Mouse (Mus musculus) myocyte (in vitro differentiated cells): ENCODE measurements around the gene Arhgdia. TPM values are rescaled to one million over a fixed set of nuclear protein-coding genes. Genes with fewer than 3 reads are reported as not detected.
A peak's percentile ranks its signal among the peaks of the same experiment; 100 is the strongest.
"Not testable (repeated sequence)": the region's sequence is repeated elsewhere in the genome, so short reads cannot be mapped to it uniquely, and the experiment has no call there.

Source experiments
- H3K27me3 ChIP-seq: one replicate; pipeline ENCODE4 v1.6.1; 2011; ENCODE audit not compliant: control insufficient read depth, insufficient read depth, insufficient read length
- H3K36me3 ChIP-seq: one replicate; pipeline ENCODE4 v1.6.1; 2011; ENCODE audit not compliant: control insufficient read depth, insufficient read depth
- H3K4me2 ChIP-seq: one replicate; pipeline ENCODE4 v1.6.1; 2011; ENCODE audit warnings: low read depth, control low read depth
- H3K4me3 ChIP-seq: one replicate; pipeline ENCODE4 v1.5.1; 2011; ENCODE audit warnings: mild to moderate bottlenecking, control low read depth, moderate library complexity
- H3K79me2 ChIP-seq: one replicate; pipeline ENCODE4 v1.6.1; 2011; ENCODE audit not compliant: control insufficient read depth, insufficient read depth
- H3ac ChIP-seq: one replicate; pipeline ENCODE4 v1.6.1; 2011; ENCODE audit not compliant: control insufficient read depth, insufficient read length
- CEBPB ChIP-seq: IDR thresholded peaks from 2 replicates; pipeline ENCODE4 v1.6.1; 2011; ENCODE audit warnings: mild to moderate bottlenecking, moderate library complexity; ENCODE audit not compliant: poor library complexity, insufficient read depth, severe bottlenecking
- E2F4 ChIP-seq: IDR thresholded peaks from one replicate; pipeline ENCODE4 v1.6.1; 2011; ENCODE audit warnings: mild to moderate bottlenecking, control low read depth, moderate library complexity; ENCODE audit not compliant: insufficient read depth
- MAX ChIP-seq: IDR thresholded peaks from one replicate; pipeline ENCODE4 v1.6.1; 2011; ENCODE audit warnings: low read depth, mild to moderate bottlenecking, control low read depth
- MYOD1 ChIP-seq, 3 experiments: IDR thresholded peaks; one replicate each; pipeline ENCODE4 v1.6.1; 2011; ENCODE audit warnings: control low read depth in 2 of 3, low read depth in 2 of 3, mild to moderate bottlenecking in 2 of 3, moderate library complexity in 1 of 3; ENCODE audit not compliant: insufficient read length in 2 of 3, control insufficient read depth in 1 of 3
- MYOG ChIP-seq, 3 experiments: IDR thresholded peaks; one replicate each; pipeline ENCODE4 v1.6.1; 2011; ENCODE audit warnings: control low read depth in 2 of 3, low read depth in 2 of 3, mild to moderate bottlenecking in 2 of 3; ENCODE audit not compliant: insufficient read length in 2 of 3, control insufficient read depth in 1 of 3, insufficient read depth in 1 of 3
- POLR2A ChIP-seq: IDR thresholded peaks from one replicate; pipeline ENCODE4 v1.6.1; 2011; ENCODE audit warnings: low read depth, mild to moderate bottlenecking, control low read depth, moderate library complexity; ENCODE audit not compliant: insufficient read length
- POLR2AphosphoS2 ChIP-seq: IDR thresholded peaks from one replicate; pipeline ENCODE4 v1.6.1; 2011; ENCODE audit warnings: low read depth, control low read depth; ENCODE audit not compliant: insufficient read length
- REST ChIP-seq: IDR thresholded peaks from one replicate; pipeline ENCODE4 v1.6.1; 2011; ENCODE audit warnings: mild to moderate bottlenecking, control low read depth, moderate library complexity; ENCODE audit not compliant: insufficient read depth, insufficient read length
- SRF ChIP-seq: IDR thresholded peaks from one replicate; pipeline ENCODE4 v1.6.1; 2011; ENCODE audit warnings: low read depth; ENCODE audit not compliant: control insufficient read depth, insufficient read length
- TCF12 ChIP-seq: IDR thresholded peaks from one replicate; pipeline ENCODE4 v1.6.1; 2011; ENCODE audit warnings: mild to moderate bottlenecking, control low read depth; ENCODE audit not compliant: poor library complexity, insufficient read depth, severe bottlenecking
- TCF3 ChIP-seq: IDR thresholded peaks from one replicate; pipeline ENCODE4 v1.6.1; 2011; ENCODE audit warnings: low read depth, control low read depth; ENCODE audit not compliant: insufficient read length
- USF1 ChIP-seq: IDR thresholded peaks from one replicate; pipeline ENCODE4 v1.6.1; 2011; ENCODE audit warnings: low read depth, mild to moderate bottlenecking, control low read depth, moderate library complexity
- polyA plus RNA-seq: library from polyadenylated mRNA; unstranded; fragments of >200 nt; fragmentation: generic; extraction: Trizol; gene quantifications from one replicate; pipeline ENCODE4 v1.2.1, GENCODE M21; 2012; ENCODE audit warnings: missing spikeins

Gene Arhgdia
- polyA plus RNA-seq, 1 experiment, result 837 TPM

- Histone ChIP-seq H3K36me3 (peaks cover 36% of the 10 kb centered on the region), H3K4me3 (peak overlapping the region; percentile 57), H3K27me3 (no peaks in the 10 kb centered on the region), H3ac (peak overlapping the region; percentile 83), H3K4me2 (peak overlapping the region; percentile 100), H3K79me2 (peaks cover 55% of the 10 kb centered on the region)
- no peak for TF ChIP-seq TCF12
- TF ChIP-seq E2F4, result no peak
- no peak for TF ChIP-seq MYOG (IDR thresholded peaks at IDR 0.05; ENCODE audit: control insufficient read depth in 1 of 3, insufficient read depth in 1 of 3, insufficient read length in 2 of 3, low read depth in 2 of 3)
- no peak for TF ChIP-seq MAX
- TF ChIP-seq POLR2AphosphoS2, result no peak
- TF ChIP-seq USF1, result no peak
- no peak for TF ChIP-seq TCF3
- no peak for TF ChIP-seq POLR2A
These were observed 17.6 kb upstream of the Arhgdia start for GRCm38 (mm10) chr11:120598990-120599549.

GRCm38 (mm10) chr11:120598283-120598989 is 17.0 kb upstream of the Arhgdia start, which contains the start of the genes Alyref and Anapc11:
TSS of gene Alyref (minus strand) at chr11:120598365.
TSS of gene Anapc11 (plus strand) at chr11:120598421.
- peak within 1 kb of the TSS; percentile 100 for H3K4me2 ChIP-seq
- peaks cover 62% of the 10 kb centered on the region for H3K79me2 ChIP-seq
- H3K27me3 ChIP-seq, result no peaks in the 10 kb centered on the region
- peak within 1 kb of the TSS; percentile 57 for H3K4me3 ChIP-seq
- H3ac ChIP-seq, result peak within 1 kb of the TSS; percentile 83
- peak; percentile 60 for TF ChIP-seq SRF
- peak; percentile 99 for TF ChIP-seq POLR2AphosphoS2
- no peak for TF ChIP-seq USF1
- TF ChIP-seq MYOD1 (IDR thresholded peaks at IDR 0.05; ENCODE audit: control insufficient read depth in 1 of 3, insufficient read length in 2 of 3, low read depth in 2 of 3), result no peak
- peak; percentile 96 for TF ChIP-seq POLR2A
- TF ChIP-seq MYOG (IDR thresholded peaks at IDR 0.05; ENCODE audit: control insufficient read depth in 1 of 3, insufficient read depth in 1 of 3, insufficient read length in 2 of 3, low read depth in 2 of 3), result peak in 1 of 3 experiments; percentile 22
- TF ChIP-seq E2F4, result peak; percentile 91
- TF ChIP-seq MAX, result peak; percentile 87
- peak; percentile 40 for TF ChIP-seq REST
- H3K36me3 ChIP-seq, result peaks cover 43% of the 10 kb centered on the region

GRCm38 (mm10) chr11:120597240-120598235 is 16.1 kb upstream of the Arhgdia start:
- peak overlapping the region; percentile 96 for H3K4me2 ChIP-seq
- peak in 1 of 3 experiments; percentile 1 for TF ChIP-seq MYOD1 (IDR thresholded peaks at IDR 0.05; ENCODE audit: control insufficient read depth in 1 of 3, insufficient read length in 2 of 3, low read depth in 2 of 3)
- TF ChIP-seq CEBPB, result no peak

GRCm38 (mm10) chr11:120588531-120588930 is 7.1 kb upstream of the Arhgdia start:
- H3ac ChIP-seq, result no peak overlapping the region
- H3K4me2 ChIP-seq, result no peak overlapping the region
- no peaks in the 10 kb centered on the region for H3K27me3 ChIP-seq
- H3K4me3 ChIP-seq, result no peak overlapping the region
- TF ChIP-seq POLR2A, result no peak
- no peak for TF ChIP-seq MYOG (IDR thresholded peaks at IDR 0.05; ENCODE audit: control insufficient read depth in 1 of 3, insufficient read depth in 1 of 3, insufficient read length in 2 of 3, low read depth in 2 of 3)
- TF ChIP-seq REST, result no peak
- TF ChIP-seq POLR2AphosphoS2, result no peak
- H3K79me2 ChIP-seq, result peaks cover 27% of the 10 kb centered on the region
- peaks cover 34% of the 10 kb centered on the region for H3K36me3 ChIP-seq

More at GRCm38 (mm10) chr11:120597240-120598235, 16.1 kb upstream of the Arhgdia start:
- H3ac ChIP-seq, result peak overlapping the region; percentile 83
- H3K36me3 ChIP-seq, result peaks cover 52% of the 10 kb centered on the region
- peak overlapping the region; percentile 57 for H3K4me3 ChIP-seq
- no peaks in the 10 kb centered on the region for H3K27me3 ChIP-seq
- H3K79me2 ChIP-seq, result peaks cover 71% of the 10 kb centered on the region

GRCm38 (mm10) chr11:120583937-120584336 is 2.5 kb upstream of the Arhgdia start:
- peaks cover 21% of the 10 kb centered on the region for H3K36me3 ChIP-seq
- H3K4me3 ChIP-seq, result no peak overlapping the region
- no peaks in the 10 kb centered on the region for H3K27me3 ChIP-seq

GRCm38 (mm10) chr11:120582982-120583293 is 1.5 kb upstream of the Arhgdia start:
- Histone ChIP-seq H3K79me2 (peaks cover 25% of the 10 kb centered on the region), H3K36me3 (peaks cover 20% of the 10 kb centered on the region)
- not testable (repeated sequence) for H3K4me3 ChIP-seq, H3K4me2 ChIP-seq, H3ac ChIP-seq, H3K27me3 ChIP-seq

More at GRCm38 (mm10) chr11:120583937-120584336, 2.5 kb upstream of the Arhgdia start:
- Histone ChIP-seq H3K79me2 (peaks cover 20% of the 10 kb centered on the region), H3ac (no peak overlapping the region), H3K4me2 (no peak overlapping the region)
- no peak for TF ChIP-seq REST
- TF ChIP-seq MYOD1 (IDR thresholded peaks at IDR 0.05; ENCODE audit: control insufficient read depth in 1 of 3, insufficient read length in 2 of 3, low read depth in 2 of 3), result no peak
- no peak for TF ChIP-seq POLR2A
- TF ChIP-seq POLR2AphosphoS2, result no peak
- no peak for TF ChIP-seq MAX
- TF ChIP-seq TCF12, result no peak
- no peak for TF ChIP-seq CEBPB
- no peak for TF ChIP-seq TCF3
- TF ChIP-seq SRF, result no peak
- no peak for TF ChIP-seq USF1
